Comparison of ENCODE assay signal across 23 mouse cellular contexts in the genomic region with DNA sequence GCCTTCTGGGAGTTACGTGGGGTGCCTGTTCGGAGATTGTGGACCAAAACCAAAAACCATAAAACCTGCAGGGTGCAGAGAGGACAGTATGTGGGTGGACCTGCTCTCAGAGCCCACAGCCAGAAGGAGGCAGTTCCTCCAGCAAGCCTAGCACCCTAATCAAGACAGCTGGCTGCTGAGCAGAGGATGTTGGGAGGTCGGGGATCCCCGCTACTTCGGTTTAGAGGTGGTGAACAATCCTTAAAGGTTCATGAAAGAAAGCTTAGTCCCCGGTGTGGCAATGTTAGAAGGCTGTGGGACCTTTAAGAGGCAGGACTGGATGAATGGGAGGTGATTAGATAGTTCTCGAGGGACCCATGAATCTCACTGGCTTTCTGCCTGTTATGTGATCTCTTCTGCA. TPM values are rescaled to one million over a fixed set of nuclear protein-coding genes. Genes with fewer than 3 reads are reported as not detected.
DNase-seq lines count a peak whose midpoint lies in the region; ATAC-seq and TF ChIP-seq lines count a peak whose summit lies in the region.
"Had no signal": no experiment of that assay in that cellular context is flagged by ENCODE, and none has a peak within 500 bp of the region (broad histone marks: within the 10 kb centered on the region; RNA-seq: fewer than 3 reads in every experiment).

No protein-coding gene starts in this region.

- peaks cover 9% of the 10 kb centered on the region for H3K79me3 ChIP-seq in C2C12 (ENCODE audit: low read depth)

- TF ChIP-seq POLR2A in CH12.LX (IDR thresholded peaks at IDR 0.05; ENCODE audit: low read depth, low read length) (no peak), myocyte (IDR thresholded peaks at IDR 0.05; ENCODE audit: insufficient read length, low read depth) (no peak)

- 89% methylated on average over 7 of the region's 7 CpGs for WGBS in forebrain, embryonic 10.5 days
- 82% methylated on average over 7 of the region's 7 CpGs for WGBS in forebrain, embryonic 15.5 days

- peaks cover 14% of the 10 kb centered on the region for H3K36me3 ChIP-seq in forebrain, embryonic 10.5 days (replicated peaks)
- no peaks in the 10 kb centered on the region for H3K36me3 ChIP-seq in forebrain, embryonic 15.5 days
- H3K36me3 ChIP-seq in C2C12 (ENCODE audit: control insufficient read depth, insufficient read depth) (no peaks in the 10 kb centered on the region), CH12.LX (replicated peaks in 1 of 2; ENCODE audit: control insufficient read depth in 1 of 2, insufficient read depth in 1 of 2, low read length in 1 of 2) (peaks cover 0 to 53% of the 10 kb centered on the region in 2 experiments), myocyte (ENCODE audit: control insufficient read depth, insufficient read depth) (no peaks in the 10 kb centered on the region)
- H3K36me3 ChIP-seq: forebrain, embryonic 12.5 days; heart, embryonic 10.5 days; heart, embryonic 13.5 days had no signal

- H3K4me2 ChIP-seq in forebrain, embryonic 15.5 days (replicated peaks) = no peak overlapping the region
- no peak overlapping the region for H3K4me2 ChIP-seq in CH12.LX (ENCODE audit: insufficient read depth, low read depth, poor library complexity, severe bottlenecking)
- H3K4me2 ChIP-seq in myocyte (ENCODE audit: low read depth) = peak overlapping the region; percentile 66
- H3K4me2 ChIP-seq: forebrain, embryonic 12.5 days; heart, embryonic 13.5 days; hindbrain, embryonic 14.5 days had no signal

- 0 out of 2 replicates have a peak, but pooled peaks cover 4% of the 10 kb centered on the region for H3K27me3 ChIP-seq in forebrain, embryonic 10.5 days (ENCODE audit: poor library complexity, severe bottlenecking)
- H3K27me3 ChIP-seq in forebrain, embryonic 15.5 days = no peaks in the 10 kb centered on the region
- H3K27me3 ChIP-seq in C2C12 (ENCODE audit: control insufficient read depth, insufficient read depth, insufficient read length) = no peaks in the 10 kb centered on the region
- H3K27me3 ChIP-seq in CH12.LX (replicated peaks) = no peaks in the 10 kb centered on the region
- H3K27me3 ChIP-seq in myocyte (ENCODE audit: control insufficient read depth, insufficient read depth, insufficient read length) = no peaks in the 10 kb centered on the region
- H3K27me3 ChIP-seq: forebrain, embryonic 12.5 days had no signal

- no peak for TF ChIP-seq EP300 in CH12.LX (IDR thresholded peaks at IDR 0.05; ENCODE audit: low read length)

- ATAC-seq in forebrain, embryonic 15.5 days (replicated peaks) = no peak
- ATAC-seq: activated CD4-positive, CD25-positive, alpha-beta regulatory T cell, adult 4 months; forebrain, embryonic 16.5 days; hindbrain, postnatal 0 days; intestine, postnatal 0 days had no signal

- no peaks in the 10 kb centered on the region for H3K9me3 ChIP-seq in forebrain, embryonic 10.5 days
- no peaks in the 10 kb centered on the region for H3K9me3 ChIP-seq in forebrain, embryonic 15.5 days
- H3K9me3 ChIP-seq in CH12.LX (replicated peaks; ENCODE audit: low read length) = no peaks in the 10 kb centered on the region
- H3K9me3 ChIP-seq: forebrain, embryonic 12.5 days; heart, embryonic 10.5 days; heart, embryonic 13.5 days had no signal

- H3ac ChIP-seq in C2C12 (ENCODE audit: control insufficient read depth, insufficient read length, low read depth) = no peak overlapping the region
- H3ac ChIP-seq in myocyte (ENCODE audit: control insufficient read depth, insufficient read length) = no peak overlapping the region

- in situ Hi-C loops in CH12.LX (cut with MboI; ENCODE audit: low pct_ligation_motif_present, low pct_unique_long_range_greater_than_20kb, low sequenced_read_pairs) = loop anchor here (5.0 kb wide), 1 partner anchor 35 kb away; the partner anchor contains the start of gene Ccdc88c

- H3K9ac ChIP-seq in forebrain, embryonic 15.5 days (replicated peaks) = no peak overlapping the region
- no peak overlapping the region for H3K9ac ChIP-seq in CH12.LX (ENCODE audit: insufficient read depth, low read depth)
- H3K9ac ChIP-seq: forebrain, embryonic 12.5 days; heart, embryonic 13.5 days; hindbrain, embryonic 14.5 days had no signal

- TF ChIP-seq CTCF in C2C12 (IDR thresholded peaks at IDR 0.05; ENCODE audit: control insufficient read depth, insufficient read depth, insufficient read length) = no peak
- no peak for TF ChIP-seq CTCF in CH12.LX (conservative IDR thresholded peaks at IDR 0.05 in 1 of 2, IDR thresholded peaks at IDR 0.05 in 1 of 2; ENCODE audit: low read depth in 2 of 2, low read length in 2 of 2)

- H3K27ac ChIP-seq in forebrain, embryonic 10.5 days = 0 out of 2 replicates have a peak overlapping the region, but pooled peaks have one; percentile 11
- H3K27ac ChIP-seq in forebrain, embryonic 15.5 days (replicated peaks) = no peak overlapping the region
- no peak overlapping the region for H3K27ac ChIP-seq in CH12.LX (ENCODE audit: insufficient read depth, low read depth)
- H3K27ac ChIP-seq: heart, adult 2 months; heart, embryonic 10.5 days; heart, embryonic 13.5 days; hindbrain, embryonic 14.5 days; hindbrain, postnatal 0 days had no signal

- peaks cover 95% of the 10 kb centered on the region for H3K4me1 ChIP-seq in forebrain, embryonic 10.5 days
- H3K4me1 ChIP-seq in forebrain, embryonic 15.5 days = peaks cover 60% of the 10 kb centered on the region
- peaks cover 58 to 93% of the 10 kb centered on the region in 2 experiments for H3K4me1 ChIP-seq in CH12.LX (ENCODE audit: control insufficient read depth in 1 of 2, insufficient read depth in 2 of 2)

- no peak for DNase-seq in forebrain, embryonic 10.5 days (ENCODE audit: extremely low spot score, low spot score)
- DNase-seq in CH12.LX (ENCODE audit: extremely low read depth) (no peak), liver (no peak)
- no peak for DNase-seq in layer of hippocampus, adult 9-10 months (ENCODE audit: low spot score)
- DNase-seq: B cell, adult 2 months; cerebellum, adult 18-20 months; cerebellum, adult 9-10 months; cerebellum, postnatal 14 days; gastrocnemius, postnatal 25 days; heart, adult 2 months; heart, postnatal 14 days; heart, postnatal 4 days had no signal

- peaks cover 34% of the 10 kb centered on the region for H3K79me2 ChIP-seq in C2C12 (ENCODE audit: control insufficient read depth, insufficient read depth)
- H3K79me2 ChIP-seq in CH12.LX (replicated peaks; ENCODE audit: control insufficient read depth, extremely low read depth, insufficient read depth, poor library complexity, severe bottlenecking) = peaks cover 8% of the 10 kb centered on the region; the same call in 1 of the 2 replicates
- H3K79me2 ChIP-seq in myocyte (ENCODE audit: control insufficient read depth, insufficient read depth) = peaks cover 6% of the 10 kb centered on the region

- no peak for TF ChIP-seq RAD21 in CH12.LX (IDR thresholded peaks at IDR 0.05; ENCODE audit: low read depth, low read length)

- H3K4me3 ChIP-seq in forebrain, embryonic 10.5 days = no peak overlapping the region
- no peak overlapping the region for H3K4me3 ChIP-seq in forebrain, embryonic 15.5 days
- H3K4me3 ChIP-seq in C2C12 (ENCODE audit: insufficient read depth, poor library complexity, severe bottlenecking) (no peak overlapping the region), CH12.LX (replicated peaks in 1 of 3; ENCODE audit: low read depth in 2 of 3, low read length in 2 of 3, poor library complexity in 1 of 3) (no peak overlapping the region), myocyte (no peak overlapping the region)
- H3K4me3 ChIP-seq: forebrain, embryonic 12.5 days; heart, adult 2 months; heart, embryonic 10.5 days; heart, embryonic 13.5 days had no signal

- dilution Hi-C loops in CH12.LX (cut with MboI; ENCODE audit: extremely low pct_ligation_motif_present, extremely low pct_unique_long_range_greater_than_20kb, low sequenced_read_pairs) = no loop called here

TF ChIP-seq in C2C12, 6 proteins besides CTCF, POLR2A, EP300 and RAD21:
- TF ChIP-seq USF1 (IDR thresholded peaks at IDR 0.05; ENCODE audit: low read depth) (no peak), MYOD1 (IDR thresholded peaks at IDR 0.05; ENCODE audit: control insufficient read depth, insufficient read length, low read depth) (peak; percentile 17)

TF ChIP-seq in CH12.LX, 34 proteins besides CTCF, POLR2A, EP300 and RAD21:
- TF ChIP-seq POLR2AphosphoS2 (IDR thresholded peaks at IDR 0.05; ENCODE audit: low read depth, low read length) = no peak
- 0 out of 2 replicates have a peak, but pooled peaks have one; percentile 8 for TF ChIP-seq SIN3A (IDR thresholded peaks at IDR 0.05; ENCODE audit: low read length)

TF ChIP-seq in myocyte, 11 proteins besides CTCF, POLR2A, EP300 and RAD21:
- TF ChIP-seq MYOG (IDR thresholded peaks at IDR 0.05; ENCODE audit: control insufficient read depth in 1 of 3, insufficient read depth in 1 of 3, insufficient read length in 2 of 3, low read depth in 2 of 3) (peak in 1 of 3 experiments; percentile 21), MYOD1 (IDR thresholded peaks at IDR 0.05; ENCODE audit: control insufficient read depth in 1 of 3, insufficient read length in 2 of 3, low read depth in 2 of 3) (peak in 1 of 3 experiments; percentile 21), REST (IDR thresholded peaks at IDR 0.05; ENCODE audit: insufficient read depth, insufficient read length) (no peak)

RNA-seq across cellular contexts. Expression of gene Ccdc88c, which starts 36.4 kb away (rescaled TPM):
- 19.8 and 22.6 TPM in 2 replicates for polyA plus RNA-seq in forebrain, embryonic 10.5 days (2016; fragmentation: Nextera tagmentation; extraction: Ambion mirVana)
- 18.3 and 20.3 TPM in 2 replicates for polyA plus RNA-seq in forebrain, embryonic 15.5 days (2015; fragmentation: Nextera tagmentation; extraction: Ambion mirVana)
- polyA plus RNA-seq in C2C12 (2012; fragmentation: generic; extraction: Trizol) = 6.1 TPM
- total RNA-seq in CH12.LX (2012; rRNA removed) = 24.9 and 25.9 TPM in 2 replicates
- total RNA-seq in CH12.LX (2014; rRNA removed) = 19.3 and 20.3 TPM in 2 replicates
- polyA plus RNA-seq in CH12.LX (2012; ENCODE audit: insufficient read length, low read depth) = 30.1 and 32.7 TPM in 2 replicates
- polyA plus RNA-seq in myocyte (2012; fragmentation: generic; extraction: Trizol) = 18.0 TPM
